Mouse (Mus musculus) neural tube, embryonic 15.5 days (tissue): ENCODE measurements around the gene Ccdc88a. TPM values are rescaled to one million over a fixed set of nuclear protein-coding genes. Genes with fewer than 3 reads are reported as not detected.

ENCODE experiments used
- ATAC-seq: fragments of 200-750 bp; cut with Nextera tagmentation; 2 replicates; pipeline ENCODE4 v1.8.0; 2017; ENCODE audit warnings: mild to moderate bottlenecking, moderate TSS enrichment, moderate library complexity; ENCODE audit not compliant: low FRiP score
- H3K27ac ChIP-seq: fragments of 300-500 bp; sonication (generic); replicated peaks from 2 replicates; pipeline ENCODE4 v1.5.1; 2015; ENCODE audit warnings: mild to moderate bottlenecking, inconsistent platforms
- H3K27me3 ChIP-seq: fragments of 300-500 bp; sonication (generic); replicated peaks from 2 replicates; pipeline ENCODE4 v1.6.1; 2015; ENCODE audit warnings: inconsistent platforms
- H3K36me3 ChIP-seq: fragments of 300-500 bp; sonication (generic); 2 replicates; pipeline ENCODE4 v1.6.1; 2015; ENCODE audit warnings: inconsistent platforms
- H3K4me1 ChIP-seq: fragments of 300-500 bp; sonication (generic); 2 replicates; pipeline ENCODE4 v1.6.1; 2015; ENCODE audit warnings: inconsistent platforms
- H3K4me2 ChIP-seq: fragments of 300-500 bp; sonication (generic); 2 replicates; pipeline ENCODE4 v1.6.1; 2015; ENCODE audit warnings: inconsistent platforms, mild to moderate bottlenecking, moderate library complexity
- H3K4me3 ChIP-seq: fragments of 300-500 bp; sonication (generic); replicated peaks from 2 replicates; pipeline ENCODE4 v1.5.1; 2015; ENCODE audit warnings: mild to moderate bottlenecking, inconsistent platforms
- H3K9ac ChIP-seq: fragments of 300-500 bp; sonication (generic); replicated peaks from 2 replicates; pipeline ENCODE4 v1.6.1; 2015; ENCODE audit warnings: mild to moderate bottlenecking, inconsistent platforms
- H3K9me3 ChIP-seq: fragments of 300-500 bp; sonication (generic); replicated peaks from 2 replicates; pipeline ENCODE4 v1.6.1; 2016; ENCODE audit warnings: inconsistent platforms
- WGBS: fragments of 180-500 bp; shearing (Covaris S2); methylation state at CpG from one replicate; pipeline ENCODE4 v1.1.7; 2015; ENCODE audit warnings: mixed read lengths; 5-methylcytosine and 5-hydroxymethylcytosine counted together
- polyA plus RNA-seq: library from polyadenylated mRNA; unstranded; fragments of >200 nt; fragmentation: Nextera tagmentation; extraction: Ambion mirVana; gene quantifications from 2 replicates; pipeline ENCODE4 v1.2.1, GENCODE M21; 2015

Gene Ccdc88a
- polyA plus RNA-seq, 1 experiment from 2014 or later: 88.8 TPM

- H3K27me3 ChIP-seq: no peaks in the 10 kb centered on the region
- no peak overlapping the region for H3K27ac ChIP-seq
- H3K4me3 ChIP-seq: no peak overlapping the region
- peaks cover 22% of the 10 kb centered on the region for H3K36me3 ChIP-seq
- no peak for ATAC-seq
- H3K4me2 ChIP-seq: no peak overlapping the region
- H3K9ac ChIP-seq: no peak overlapping the region
- H3K4me1 ChIP-seq: no peaks in the 10 kb centered on the region
- H3K9me3 ChIP-seq: no peaks in the 10 kb centered on the region
These were observed 101.2 kb downstream of the Ccdc88a start for GRCm38 (mm10) chr11:29474676-29475075.

- no peak for ATAC-seq
- Histone ChIP-seq H3K27me3 (no peaks in the 10 kb centered on the region), H3K4me1 (no peaks in the 10 kb centered on the region), H3K9me3 (no peaks in the 10 kb centered on the region), H3K9ac (no peak overlapping the region), H3K27ac (no peak overlapping the region), H3K4me2 (no peak overlapping the region), H3K4me3 (no peak overlapping the region), H3K36me3 (peaks cover 30% of the 10 kb centered on the region)
- 93% methylated on average over 1 of the region's 1 CpGs for WGBS
These were observed 119.7 kb downstream of the Ccdc88a start for GRCm38 (mm10) chr11:29493135-29493534.

DNA sequence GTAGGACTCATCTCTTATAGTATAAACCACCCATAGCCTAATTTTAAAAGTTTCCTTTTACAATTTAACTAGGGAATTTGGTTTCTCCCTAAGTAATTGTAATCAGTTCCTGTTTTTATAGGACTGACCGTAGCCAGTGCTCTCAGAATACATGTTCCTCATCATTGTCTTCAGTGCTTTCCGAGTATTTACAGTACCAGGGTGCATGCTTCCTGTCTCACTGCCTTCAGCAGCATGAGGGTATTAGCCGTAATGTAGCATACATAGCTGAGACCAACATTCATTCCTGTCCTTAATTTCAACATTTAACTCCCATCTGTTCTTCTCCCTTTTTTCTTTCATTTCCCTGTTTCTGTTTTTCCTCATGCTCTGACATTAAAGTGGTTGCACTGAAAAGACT, 123.5 kb downstream of the Ccdc88a start:
- no peak overlapping the region for H3K4me2 ChIP-seq
- no peaks in the 10 kb centered on the region for H3K9me3 ChIP-seq
- no peak overlapping the region for H3K9ac ChIP-seq
- peaks cover 34% of the 10 kb centered on the region for H3K36me3 ChIP-seq
- H3K27ac ChIP-seq: no peak overlapping the region
- 86% methylated on average over 3 of the region's 3 CpGs for WGBS
- H3K27me3 ChIP-seq: no peaks in the 10 kb centered on the region
- no peak for ATAC-seq
- no peaks in the 10 kb centered on the region for H3K4me1 ChIP-seq
- no peak overlapping the region for H3K4me3 ChIP-seq

DNA sequence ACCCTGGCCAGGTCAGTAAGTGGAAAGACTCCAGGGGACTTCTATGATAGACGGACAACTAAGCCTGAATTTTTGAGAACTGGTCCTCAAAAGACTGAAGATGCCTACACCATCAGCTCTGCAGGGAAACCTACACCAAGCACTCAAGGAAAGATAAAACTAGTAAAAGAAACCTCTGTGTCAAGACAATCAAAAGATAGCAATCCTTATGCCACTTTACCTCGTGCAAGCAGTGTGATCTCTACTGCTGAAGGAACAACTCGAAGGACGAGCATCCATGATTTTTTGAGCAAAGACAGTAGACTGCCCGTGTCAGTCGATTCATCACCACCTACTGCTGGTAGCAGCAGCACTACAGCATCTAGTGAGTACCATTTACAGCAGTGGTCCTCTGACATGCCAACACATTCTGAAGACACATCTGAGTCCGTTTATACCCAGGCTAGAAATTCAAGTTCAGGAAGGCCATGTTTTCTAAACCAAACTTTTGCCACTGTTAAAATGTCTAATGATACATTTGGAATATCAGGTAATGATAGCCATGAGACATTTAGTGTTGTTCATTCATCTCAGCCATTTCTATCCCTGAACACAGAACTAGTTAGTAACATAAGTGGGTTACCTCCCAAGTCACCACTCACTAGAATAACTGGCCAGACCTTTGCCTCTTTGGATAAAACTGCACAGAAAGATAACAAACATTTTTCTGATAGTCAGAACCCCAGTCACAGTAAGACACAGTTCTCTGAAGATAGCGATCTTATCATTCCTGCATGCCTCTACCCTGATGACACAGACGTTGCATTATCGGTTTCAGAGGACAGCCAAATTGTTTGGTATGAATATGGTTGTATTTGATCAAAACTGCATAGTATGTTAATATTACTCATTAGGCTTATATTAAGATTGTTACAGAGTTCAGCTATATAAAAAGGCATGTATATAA, 130.8 kb downstream of the Ccdc88a start:
- no peak for ATAC-seq
- 94% methylated on average over 10 of the region's 10 CpGs for WGBS
- no peak overlapping the region for H3K4me3 ChIP-seq

DNA sequence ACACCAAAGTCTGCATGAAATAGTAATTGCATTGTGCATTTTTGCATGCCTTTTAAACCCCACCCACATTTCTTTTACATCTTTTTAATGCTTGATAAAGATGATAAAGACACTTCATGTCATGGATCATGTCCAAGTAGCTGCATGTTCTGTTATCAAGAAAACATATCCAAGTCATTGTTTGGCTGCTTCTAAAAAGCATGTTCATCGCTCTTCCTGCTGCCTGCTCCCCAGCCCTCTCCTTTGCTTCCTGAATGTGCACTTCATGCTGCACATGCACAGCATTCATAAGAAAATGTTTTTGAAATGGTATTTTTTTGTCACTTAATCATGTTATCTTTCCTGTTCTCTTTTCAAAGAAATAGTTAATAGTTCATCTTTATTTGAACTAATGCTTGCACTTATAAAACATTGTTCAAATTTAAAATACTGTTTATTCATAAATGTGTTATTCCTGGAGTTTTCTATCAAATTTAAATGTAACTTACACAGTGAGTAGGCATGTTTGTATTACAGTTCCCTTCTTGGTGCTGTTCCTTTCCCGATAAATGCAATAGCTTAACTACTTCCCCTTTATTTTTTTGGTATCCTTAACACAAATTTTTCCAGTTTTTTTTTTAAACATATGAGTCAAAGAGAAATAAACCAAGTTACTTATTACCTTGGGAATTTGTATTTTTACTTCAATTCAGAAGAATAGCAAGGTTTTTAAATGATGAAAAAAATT, 131.6 kb downstream of the Ccdc88a start:
- no peak for ATAC-seq
- Histone ChIP-seq H3K9ac (no peak overlapping the region), H3K4me3 (no peak overlapping the region), H3K36me3 (peaks cover 35% of the 10 kb centered on the region), H3K4me2 (no peak overlapping the region), H3K4me1 (no peaks in the 10 kb centered on the region), H3K9me3 (no peaks in the 10 kb centered on the region), H3K27ac (no peak overlapping the region), H3K27me3 (no peaks in the 10 kb centered on the region)
- WGBS: 98% methylated on average over 2 of the region's 2 CpGs

More for the DNA sequence above, 130.8 kb downstream of the Ccdc88a start:
- Histone ChIP-seq H3K36me3 (peaks cover 40% of the 10 kb centered on the region), H3K4me1 (no peaks in the 10 kb centered on the region), H3K27me3 (no peaks in the 10 kb centered on the region), H3K4me2 (no peak overlapping the region), H3K9me3 (no peaks in the 10 kb centered on the region), H3K27ac (no peak overlapping the region), H3K9ac (no peak overlapping the region)

DNA sequence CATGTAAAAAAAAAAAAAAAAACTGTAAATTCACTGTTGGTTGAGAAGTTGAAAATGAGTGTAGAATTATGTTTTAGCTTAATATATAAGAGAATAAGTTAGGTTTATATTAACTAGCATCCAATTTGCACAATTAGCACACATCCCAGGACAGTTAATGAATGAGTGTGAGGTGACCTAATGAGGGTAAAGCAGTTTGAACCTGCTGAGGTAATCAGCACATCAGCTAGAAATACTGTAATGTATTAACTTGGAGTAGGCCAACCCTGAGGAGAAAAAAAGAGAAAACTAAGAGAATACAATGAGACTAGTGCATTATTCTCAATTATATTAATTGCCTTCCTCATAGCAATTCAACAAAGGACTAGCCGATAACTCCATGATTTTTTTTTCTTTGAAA, 136.0 kb downstream of the Ccdc88a start:
- Histone ChIP-seq H3K4me2 (no peak overlapping the region), H3K4me3 (no peak overlapping the region), H3K36me3 (peaks cover 17% of the 10 kb centered on the region), H3K4me1 (no peaks in the 10 kb centered on the region; the same call in 1 of the 2 replicates), H3K9me3 (no peaks in the 10 kb centered on the region), H3K27ac (no peak overlapping the region), H3K9ac (no peak overlapping the region), H3K27me3 (no peaks in the 10 kb centered on the region)
- 89% methylated on average over 1 of the region's 1 CpGs for WGBS
- no peak for ATAC-seq

DNA sequence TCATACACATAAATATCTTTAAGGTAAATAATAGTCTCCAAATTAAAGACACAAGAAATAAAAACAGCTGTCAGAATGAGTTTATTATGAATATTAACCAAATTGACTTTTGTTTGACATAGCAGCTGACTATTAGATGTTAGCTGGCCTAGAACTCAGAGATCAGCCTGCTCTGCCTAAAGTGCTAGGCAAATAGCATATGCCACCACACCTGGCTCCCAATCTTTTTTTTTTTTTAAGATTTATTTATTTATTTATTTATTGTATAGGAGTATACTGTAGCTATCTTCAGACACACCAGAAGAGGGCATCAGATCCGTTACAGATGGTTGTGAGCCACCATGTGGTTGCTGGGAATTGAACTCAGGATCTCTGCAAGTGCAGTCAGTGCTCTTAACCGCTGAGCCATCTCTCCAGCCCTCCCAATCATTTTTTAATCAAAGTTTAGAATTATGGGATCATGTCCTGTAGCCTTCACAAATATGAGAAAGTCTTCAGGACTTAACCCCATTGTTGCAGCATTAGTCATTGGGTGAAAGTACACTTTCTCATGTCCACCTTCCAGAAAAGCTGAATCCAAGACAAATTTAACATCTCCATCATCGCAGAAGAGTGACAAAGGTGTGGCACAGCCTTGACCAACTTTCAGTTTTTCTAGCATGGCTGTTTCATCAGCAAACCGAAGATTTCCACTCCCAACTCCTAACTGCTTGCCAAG, 139.5 kb downstream of the Ccdc88a start:
- H3K27me3 ChIP-seq: no peaks in the 10 kb centered on the region
- H3K27ac ChIP-seq: no peak overlapping the region
- H3K4me3 ChIP-seq: no peak overlapping the region
- no peak for ATAC-seq
- H3K9me3 ChIP-seq: no peaks in the 10 kb centered on the region
- no peak overlapping the region for H3K4me2 ChIP-seq
- no peak overlapping the region for H3K9ac ChIP-seq
- 94% methylated on average over 4 of the region's 4 CpGs for WGBS
- H3K36me3 ChIP-seq: peaks cover 3% of the 10 kb centered on the region
- H3K4me1 ChIP-seq: peaks cover 5% of the 10 kb centered on the region

DNA sequence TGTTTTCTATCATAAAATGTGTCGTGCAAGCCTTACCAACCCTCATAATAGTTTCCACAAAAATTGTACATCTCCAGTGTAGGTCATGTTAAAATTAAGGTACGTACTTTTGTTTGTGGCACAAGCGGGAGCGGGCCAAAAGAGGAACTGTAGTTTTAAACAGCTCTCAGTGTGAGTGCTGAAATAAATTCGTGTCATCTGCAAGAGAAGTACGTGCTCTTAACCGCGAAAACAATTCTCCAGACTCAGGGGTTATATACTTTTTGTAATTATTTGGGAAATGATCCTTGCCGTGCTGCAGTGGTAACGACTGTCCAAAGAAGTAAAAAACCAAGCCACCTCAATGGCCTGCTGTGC, 140.8 kb downstream of the Ccdc88a start:
- Histone ChIP-seq H3K9ac (peak overlapping the region; percentile 62), H3K4me1 (peaks cover 5% of the 10 kb centered on the region), H3K4me3 (peak overlapping the region; percentile 55), H3K9me3 (no peaks in the 10 kb centered on the region), H3K4me2 (peak overlapping the region; percentile 71), H3K36me3 (peaks cover 3% of the 10 kb centered on the region), H3K27ac (peak overlapping the region; percentile 78; the same call in 1 of the 2 replicates), H3K27me3 (no peaks in the 10 kb centered on the region)
- ATAC-seq: peak; percentile 1; the same call in 1 of the 2 replicates
- 28% methylated on average over 10 of the region's 10 CpGs for WGBS

GRCm38 (mm10) chr11:29514682-29515412, 141.4 kb downstream of the Ccdc88a start, which contains the start of gene Prorsd1:
Gene Prorsd1, minus strand, starts transcription at chr11:29515033.
- WGBS: 3% methylated on average over 40 of the region's 40 CpGs
- H3K4me3 ChIP-seq: peak within 1 kb of the TSS; percentile 55

DNA sequence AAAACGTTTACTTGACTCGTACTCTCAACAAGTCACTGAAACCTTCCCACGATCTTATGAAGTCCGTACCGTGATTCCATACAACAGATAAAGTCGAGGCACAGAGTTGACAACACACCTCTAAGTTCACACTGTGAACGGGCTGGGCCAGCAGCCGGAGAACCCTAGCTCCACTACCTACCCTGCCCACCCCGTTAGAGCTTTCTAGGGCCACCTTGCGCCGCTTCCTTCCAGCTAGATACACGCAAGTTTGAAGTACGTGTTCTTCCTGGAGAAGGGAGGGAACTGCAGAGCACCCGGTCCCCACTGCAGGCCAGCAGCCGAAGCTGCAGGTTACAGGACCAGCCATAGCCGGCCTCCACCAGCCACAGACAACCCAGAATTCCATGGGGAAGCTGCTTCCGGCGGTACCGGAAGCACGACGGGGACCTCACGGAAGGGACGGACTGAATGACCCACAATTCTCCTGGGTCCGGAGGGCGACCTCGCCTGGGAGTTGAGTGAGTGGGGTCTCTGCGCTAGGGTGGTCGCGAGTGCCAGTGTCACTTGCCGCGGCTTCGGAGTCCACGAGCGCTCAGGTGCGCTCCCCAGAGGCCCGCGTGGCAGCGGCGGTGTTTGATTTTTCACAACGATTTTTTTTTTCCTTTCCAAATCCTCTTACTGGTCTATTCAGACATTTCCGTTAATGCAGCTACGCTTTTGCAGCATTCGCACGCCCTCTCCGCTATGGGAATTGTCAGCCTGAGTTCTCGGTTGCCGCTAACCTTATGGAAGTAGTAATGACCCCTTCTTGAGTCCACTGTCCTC, 152.7 kb downstream of the Ccdc88a start, which contains the start of gene Mtif2:
TSS of gene Mtif2 (plus strand) at position 421 of the 807 bp plus-strand sequence.
- Histone ChIP-seq H3K27ac (peak within 1 kb of the TSS; percentile 82), H3K36me3 (peaks cover 10% of the 10 kb centered on the region), H3K27me3 (no peaks in the 10 kb centered on the region), H3K4me2 (peak within 1 kb of the TSS; percentile 66), H3K9ac (peak within 1 kb of the TSS; percentile 59), H3K9me3 (no peaks in the 10 kb centered on the region), H3K4me1 (peaks cover 15% of the 10 kb centered on the region), H3K4me3 (peak within 1 kb of the TSS; percentile 54)
- ATAC-seq: peak; percentile 95
- 2% methylated on average over 47 of the region's 47 CpGs for WGBS

More at GRCm38 (mm10) chr11:29514682-29515412, 141.4 kb downstream of the Ccdc88a start, which contains the start of gene Prorsd1:
- ATAC-seq: peak; percentile 98
- H3K4me2 ChIP-seq: peak within 1 kb of the TSS; percentile 71
- H3K36me3 ChIP-seq: peaks cover 3% of the 10 kb centered on the region
- peak within 1 kb of the TSS; percentile 78 for H3K27ac ChIP-seq
- peak within 1 kb of the TSS; percentile 62 for H3K9ac ChIP-seq
- no peaks in the 10 kb centered on the region for H3K9me3 ChIP-seq
- no peaks in the 10 kb centered on the region for H3K27me3 ChIP-seq
- H3K4me1 ChIP-seq: peaks cover 5% of the 10 kb centered on the region
